Mouse (Mus musculus) hindbrain, embryonic 12.5 days (tissue): ENCODE results near the gene Mansc1. TPM values are rescaled to one million over a fixed set of nuclear protein-coding genes. Genes with fewer than 3 reads are reported as not detected.

Experiments
- ATAC-seq: fragments of 200-750 bp; cut with Nextera tagmentation; 2 replicates; pipeline ENCODE4 v1.8.0; 2017; ENCODE audit warnings: moderate TSS enrichment; ENCODE audit not compliant: low FRiP score
- H3K27ac ChIP-seq: fragments of 300-500 bp; sonication (generic); 2 replicates; pipeline ENCODE4 v1.5.1; 2016; ENCODE audit warnings: mild to moderate bottlenecking
- H3K27me3 ChIP-seq: fragments of 300-500 bp; sonication (generic); 2 replicates; pipeline ENCODE4 v1.6.1; 2016; ENCODE audit warnings: mild to moderate bottlenecking
- H3K36me3 ChIP-seq: fragments of 300-500 bp; sonication (generic); 2 replicates; pipeline ENCODE4 v1.6.1; 2016; ENCODE audit warnings: mild to moderate bottlenecking
- H3K4me1 ChIP-seq: fragments of 300-500 bp; sonication (generic); 2 replicates; pipeline ENCODE4 v1.6.1; 2016
- H3K4me2 ChIP-seq: fragments of 300-500 bp; sonication (generic); replicated peaks from 2 replicates; pipeline ENCODE4 v1.6.1; 2016; ENCODE audit warnings: mild to moderate bottlenecking
- H3K4me3 ChIP-seq: fragments of 300-500 bp; sonication (generic); 2 replicates; pipeline ENCODE4 v1.5.1; 2016; ENCODE audit warnings: mild to moderate bottlenecking
- H3K9ac ChIP-seq: fragments of 300-500 bp; sonication (generic); 2 replicates; pipeline ENCODE4 v1.6.1; 2016; ENCODE audit warnings: mild to moderate bottlenecking, moderate library complexity
- H3K9me3 ChIP-seq: fragments of 300-500 bp; sonication (generic); replicated peaks from 2 replicates; pipeline ENCODE4 v1.6.1; 2016; ENCODE audit warnings: mild to moderate bottlenecking
- WGBS: fragments of 180-500 bp; shearing (Covaris S2); methylation state at CpG from one replicate; pipeline ENCODE4 v1.1.7; 2016; 5-methylcytosine and 5-hydroxymethylcytosine counted together
- polyA plus RNA-seq: library from polyadenylated mRNA; unstranded; fragments of >200 nt; fragmentation: Nextera tagmentation; extraction: Ambion mirVana; gene quantifications from 2 replicates; pipeline ENCODE4 v1.2.1, GENCODE M21; 2016

Mansc1 gene
- polyA plus RNA-seq, 1 experiment from 2014 or later, result 1.3 TPM

GRCm38 (mm10) chr6:134630447-134630846 is 1.8 kb downstream of the Mansc1 start:
- Histone ChIP-seq H3K9me3 (no peaks in the 10 kb centered on the region), H3K27ac (no peak overlapping the region), H3K4me2 (no peak overlapping the region), H3K4me3 (no peak overlapping the region), H3K4me1 (peaks cover 10% of the 10 kb centered on the region), H3K36me3 (no peaks in the 10 kb centered on the region), H3K27me3 (peaks cover 31% of the 10 kb centered on the region), H3K9ac (no peak overlapping the region)
- ATAC-seq, result no peak
- WGBS, result 64% methylated on average over 9 of the region's 9 CpGs

DNA sequence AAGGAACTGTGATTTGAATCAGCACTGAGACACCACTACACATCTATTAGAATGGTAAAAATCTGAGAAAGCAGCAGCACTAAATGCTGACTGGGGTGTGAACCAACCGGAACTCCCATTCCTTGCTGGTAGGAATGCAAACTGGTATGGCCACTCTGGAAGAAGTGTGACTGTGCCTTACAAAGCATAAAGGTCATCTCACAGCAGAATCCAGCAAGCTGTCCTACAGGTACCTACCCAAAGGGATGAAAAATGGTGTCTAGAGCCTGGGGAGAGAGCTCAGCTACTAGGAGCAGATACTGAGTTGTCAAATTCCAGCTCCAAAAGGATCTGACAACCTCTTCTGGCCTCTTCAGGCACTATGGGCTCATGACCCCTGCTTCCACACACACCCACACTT is 5.7 kb downstream of the Mansc1 start:
- 88% methylated on average over 1 of the region's 1 CpGs for WGBS
- no peaks in the 10 kb centered on the region for H3K36me3 ChIP-seq

DNA sequence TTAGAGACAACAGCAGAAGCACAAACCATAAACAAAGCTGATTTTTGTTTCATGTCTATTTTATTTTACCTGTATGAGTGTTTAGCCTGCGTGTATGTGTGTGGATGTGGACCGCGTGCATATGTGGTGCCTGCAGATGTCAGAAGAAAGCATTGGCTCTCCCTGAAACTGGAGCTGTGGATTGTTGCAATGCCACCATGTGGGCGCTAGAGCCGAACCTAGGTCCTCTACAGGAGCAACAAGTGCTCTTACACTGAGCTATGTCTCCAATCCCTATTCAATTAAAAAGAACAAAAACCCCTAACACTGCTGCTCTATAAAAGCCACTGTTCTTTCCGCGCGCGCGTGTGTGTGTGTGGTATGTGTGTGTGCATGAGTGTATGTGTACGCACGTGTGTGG is 6.9 kb downstream of the Mansc1 start:
- Histone ChIP-seq H3K9me3 (no peaks in the 10 kb centered on the region), H3K4me2 (no peak overlapping the region), H3K36me3 (no peaks in the 10 kb centered on the region), H3K27me3 (0 out of 2 replicates have a peak, but pooled peaks cover 1% of the 10 kb centered on the region), H3K9ac (no peak overlapping the region), H3K27ac (no peak overlapping the region), H3K4me1 (no peaks in the 10 kb centered on the region), H3K4me3 (no peak overlapping the region)
- 58% methylated on average over 12 of the region's 12 CpGs for WGBS
- no peak for ATAC-seq

More for the DNA sequence above, 5.7 kb downstream of the Mansc1 start:
- Histone ChIP-seq H3K4me1 (no peaks in the 10 kb centered on the region), H3K9ac (no peak overlapping the region), H3K4me2 (no peak overlapping the region), H3K27me3 (peaks cover 11% of the 10 kb centered on the region), H3K9me3 (no peaks in the 10 kb centered on the region), H3K4me3 (no peak overlapping the region), H3K27ac (no peak overlapping the region)
- no peak for ATAC-seq

DNA sequence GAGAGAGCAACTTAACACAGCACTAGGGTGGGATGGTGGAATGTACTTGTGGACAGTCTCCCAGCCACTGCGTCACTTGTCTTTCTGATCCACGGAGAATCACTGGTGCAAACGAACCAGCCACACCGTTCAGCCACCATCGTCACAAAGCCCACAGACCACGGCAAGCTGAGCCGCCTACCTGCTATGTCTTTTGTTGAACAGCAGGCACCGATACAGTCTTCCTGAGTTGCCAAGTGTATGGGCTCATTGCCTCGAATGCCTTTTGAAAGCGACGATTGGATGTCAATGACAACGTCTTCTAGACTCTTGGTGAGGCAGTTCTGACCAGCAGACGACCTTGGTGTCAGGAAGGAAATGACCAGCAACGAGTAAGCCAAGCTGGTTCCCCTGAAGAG is 10.7 kb downstream of the Mansc1 start:
- Histone ChIP-seq H3K4me3 (no peak overlapping the region), H3K36me3 (no peaks in the 10 kb centered on the region), H3K9me3 (no peaks in the 10 kb centered on the region), H3K27ac (no peak overlapping the region), H3K4me1 (no peaks in the 10 kb centered on the region), H3K9ac (no peak overlapping the region), H3K4me2 (no peak overlapping the region), H3K27me3 (no peaks in the 10 kb centered on the region)
- 80% methylated on average over 14 of the region's 14 CpGs for WGBS
- no peak for ATAC-seq

- H3K27ac ChIP-seq, result no peak overlapping the region
- H3K4me1 ChIP-seq, result no peaks in the 10 kb centered on the region
- H3K27me3 ChIP-seq, result no peaks in the 10 kb centered on the region
- H3K9me3 ChIP-seq, result no peaks in the 10 kb centered on the region
- WGBS, result 74% methylated on average over 6 of the region's 6 CpGs
- H3K4me2 ChIP-seq, result no peak overlapping the region
- no peak overlapping the region for H3K4me3 ChIP-seq
- H3K9ac ChIP-seq, result no peak overlapping the region
- no peak for ATAC-seq
- no peaks in the 10 kb centered on the region for H3K36me3 ChIP-seq
Observed at GRCm38 (mm10) chr6:134620846-134621551, 11.3 kb downstream of the Mansc1 start.

DNA sequence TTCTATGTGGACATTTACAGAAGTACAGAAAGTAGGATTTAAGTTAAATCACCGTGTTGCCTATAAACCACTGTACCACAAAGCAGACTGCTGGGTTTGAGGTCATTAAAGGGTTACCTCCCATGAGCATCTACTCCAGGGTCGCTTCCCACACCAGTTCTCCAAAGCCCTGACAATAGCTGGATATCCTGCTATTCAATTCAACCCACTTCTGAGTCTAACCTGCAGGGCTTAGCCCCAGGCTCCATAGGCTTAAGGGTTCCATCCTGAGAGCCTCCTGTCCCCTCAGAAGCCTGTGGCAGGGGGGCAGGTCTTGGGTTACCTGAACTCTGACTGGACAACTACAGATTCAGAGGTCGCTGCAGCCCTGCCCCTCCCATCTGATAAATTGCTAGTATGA is 12.2 kb downstream of the Mansc1 start:
- H3K27me3 ChIP-seq, result no peaks in the 10 kb centered on the region
- H3K4me1 ChIP-seq, result no peaks in the 10 kb centered on the region
- H3K9me3 ChIP-seq, result no peaks in the 10 kb centered on the region
- ATAC-seq, result no peak
- H3K27ac ChIP-seq, result no peak overlapping the region
- H3K36me3 ChIP-seq, result no peaks in the 10 kb centered on the region
- H3K4me3 ChIP-seq, result no peak overlapping the region
- 72% methylated on average over 3 of the region's 3 CpGs for WGBS
- H3K4me2 ChIP-seq, result no peak overlapping the region
- no peak overlapping the region for H3K9ac ChIP-seq

DNA sequence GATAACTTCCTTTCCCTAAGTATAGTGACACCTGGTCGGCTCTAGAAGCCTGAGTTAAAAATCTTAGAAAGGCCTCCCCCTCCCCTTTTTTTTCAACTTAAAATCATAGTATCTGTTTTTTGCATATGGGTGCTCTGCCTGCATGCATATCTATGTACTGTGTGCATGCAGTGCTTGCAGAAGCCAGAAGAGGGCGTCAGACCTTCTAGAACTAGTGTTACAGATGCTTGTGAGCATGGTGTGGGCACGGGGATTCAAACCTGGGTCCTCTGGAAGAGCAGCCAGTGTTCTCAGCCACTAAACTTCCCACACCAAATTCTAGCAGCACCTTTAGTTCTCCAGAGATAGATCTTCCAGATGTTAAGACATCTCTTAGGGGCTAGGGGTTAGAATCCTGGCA is 14.7 kb downstream of the Mansc1 start:
- no peak overlapping the region for H3K9ac ChIP-seq
- no peak for ATAC-seq
- WGBS, result 55% methylated on average over 3 of the region's 3 CpGs
- H3K27me3 ChIP-seq, result no peaks in the 10 kb centered on the region
- H3K4me2 ChIP-seq, result no peak overlapping the region
- H3K9me3 ChIP-seq, result no peaks in the 10 kb centered on the region
- no peaks in the 10 kb centered on the region for H3K36me3 ChIP-seq
- no peak overlapping the region for H3K27ac ChIP-seq
- H3K4me3 ChIP-seq, result no peak overlapping the region
- no peaks in the 10 kb centered on the region for H3K4me1 ChIP-seq

DNA sequence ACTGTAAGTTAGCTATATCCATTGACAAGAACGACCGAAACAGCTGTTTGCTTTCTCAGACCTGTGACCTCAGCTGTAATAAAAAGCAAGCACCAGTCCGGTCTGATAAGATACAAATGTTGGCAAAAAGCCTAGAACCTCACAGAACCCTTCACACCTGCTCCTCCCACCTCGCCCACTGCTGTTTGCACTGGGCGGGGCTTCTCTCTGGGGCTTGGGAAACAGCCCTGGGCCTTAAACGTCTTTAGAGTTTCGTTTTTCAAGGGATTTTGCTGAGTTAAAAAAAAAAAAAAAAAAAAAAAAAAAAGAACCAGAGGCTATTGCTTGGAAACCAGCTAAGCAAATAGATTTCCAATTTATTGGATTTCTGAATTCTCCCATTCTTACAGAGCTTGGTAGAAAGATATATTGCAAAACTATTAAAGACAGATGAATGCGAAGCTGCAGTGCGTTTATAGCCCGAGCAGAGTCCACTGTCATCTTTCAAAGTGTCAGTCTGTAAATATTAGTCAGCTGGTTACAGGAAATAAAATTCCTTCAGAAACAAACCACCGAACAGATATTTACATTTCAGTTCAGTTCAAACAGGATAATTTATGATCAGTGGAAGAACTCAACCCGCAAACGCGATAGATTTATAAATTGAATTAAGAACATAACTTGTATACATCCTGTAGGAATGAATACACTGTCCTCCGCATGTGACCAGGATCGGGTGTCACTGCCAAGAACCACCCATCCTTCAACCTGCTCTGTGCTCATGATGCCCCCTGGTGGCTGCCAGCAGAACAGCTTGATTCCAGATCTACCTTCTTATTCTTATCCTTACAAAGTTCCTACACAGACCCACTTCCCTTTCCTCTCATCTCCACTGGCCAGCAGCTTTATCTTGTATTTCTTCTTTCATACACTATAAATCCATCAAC is 17.3 kb downstream of the Mansc1 start:
- ATAC-seq, result peak; percentile 61
- WGBS, result 24% methylated on average over 16 of the region's 16 CpGs

GRCm38 (mm10) chr6:134614322-134614721 is 18.0 kb downstream of the Mansc1 start:
- 0 out of 2 replicates have a peak, but pooled peaks have one; percentile 38 for ATAC-seq
- Histone ChIP-seq H3K4me1 (no peaks in the 10 kb centered on the region), H3K4me2 (no peak overlapping the region), H3K27ac (no peak overlapping the region), H3K4me3 (no peak overlapping the region), H3K27me3 (no peaks in the 10 kb centered on the region), H3K9me3 (no peaks in the 10 kb centered on the region), H3K36me3 (no peaks in the 10 kb centered on the region), H3K9ac (no peak overlapping the region)
- WGBS, result 84% methylated on average over 4 of the region's 4 CpGs

More for the DNA sequence above, 17.3 kb downstream of the Mansc1 start:
- no peak overlapping the region for H3K4me3 ChIP-seq
- no peaks in the 10 kb centered on the region for H3K4me1 ChIP-seq
- no peaks in the 10 kb centered on the region for H3K36me3 ChIP-seq
- no peak overlapping the region for H3K27ac ChIP-seq
- no peak overlapping the region for H3K9ac ChIP-seq
- H3K27me3 ChIP-seq, result no peaks in the 10 kb centered on the region
- no peaks in the 10 kb centered on the region for H3K9me3 ChIP-seq
- 0 out of 2 replicates have a peak overlapping the region, but pooled peaks have one; percentile 13 for H3K4me2 ChIP-seq

GRCm38 (mm10) chr6:134611896-134612295 is 20.4 kb downstream of the Mansc1 start:
- H3K27ac ChIP-seq, result no peak overlapping the region
- H3K36me3 ChIP-seq, result no peaks in the 10 kb centered on the region
- ATAC-seq, result no peak
- no peak overlapping the region for H3K4me2 ChIP-seq
- no peak overlapping the region for H3K4me3 ChIP-seq
- no peaks in the 10 kb centered on the region for H3K4me1 ChIP-seq
- H3K9me3 ChIP-seq, result no peaks in the 10 kb centered on the region
- WGBS, result 78% methylated on average over 13 of the region's 13 CpGs
- no peaks in the 10 kb centered on the region for H3K27me3 ChIP-seq
- H3K9ac ChIP-seq, result no peak overlapping the region

DNA sequence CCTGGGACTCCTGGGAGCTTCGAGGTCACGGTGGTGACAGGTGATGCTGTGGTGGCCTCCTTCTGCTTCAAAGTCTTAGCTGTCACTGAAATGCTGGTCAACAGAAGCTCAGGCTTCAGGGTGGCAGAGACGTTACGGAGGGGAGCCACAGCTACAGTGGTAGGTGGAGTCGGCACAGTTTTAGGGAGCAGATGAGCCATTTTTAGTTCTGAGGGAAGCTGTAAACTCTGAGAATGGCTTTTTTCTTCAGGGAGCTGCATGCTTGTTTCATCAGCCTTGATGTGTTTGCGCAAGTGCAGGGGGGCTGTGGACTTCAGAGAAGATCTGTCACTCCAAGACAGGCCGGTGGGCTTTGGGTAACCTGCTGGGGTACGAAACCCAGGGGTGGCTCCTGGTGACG is 21.9 kb downstream of the Mansc1 start:
- Histone ChIP-seq H3K4me1 (no peaks in the 10 kb centered on the region), H3K27ac (no peak overlapping the region), H3K9ac (no peak overlapping the region), H3K27me3 (no peaks in the 10 kb centered on the region), H3K9me3 (no peaks in the 10 kb centered on the region), H3K4me2 (no peak overlapping the region), H3K4me3 (no peak overlapping the region), H3K36me3 (no peaks in the 10 kb centered on the region)
- ATAC-seq, result no peak
- WGBS, result 78% methylated on average over 9 of the region's 9 CpGs

GRCm38 (mm10) chr6:134606949-134607746 is 25.1 kb downstream of the Mansc1 start:
- Histone ChIP-seq H3K36me3 (no peaks in the 10 kb centered on the region), H3K9me3 (no peaks in the 10 kb centered on the region), H3K4me1 (no peaks in the 10 kb centered on the region), H3K27me3 (no peaks in the 10 kb centered on the region), H3K9ac (no peak overlapping the region), H3K27ac (no peak overlapping the region), H3K4me2 (no peak overlapping the region), H3K4me3 (no peak overlapping the region)
- peak; percentile 66; the same call in 1 of the 2 replicates for ATAC-seq
- 56% methylated on average over 9 of the region's 9 CpGs for WGBS
